15 mouse cellular contexts compared by ENCODE assay signal in genomic region chr2:58403481-58403880, GRCm38 (mm10). TPM values are rescaled to one million over a fixed set of nuclear protein-coding genes. Genes with fewer than 3 reads are reported as not detected.
DNase-seq lines count a peak whose midpoint lies in the region.
"Had no signal": no experiment of that assay in that cellular context is flagged by ENCODE, and none has a peak within 500 bp of the region (broad histone marks: within the 10 kb centered on the region; RNA-seq: fewer than 3 reads in every experiment).

No protein-coding gene starts in this region.

- peak; percentile 53 for DNase-seq in adrenal gland, adult 2 months
- DNase-seq in adrenal gland, postnatal 25 days, result no peak
- DNase-seq in Muller cell, postnatal 12 days (ENCODE audit: inconsistent ontology term), result peak; percentile 46
- DNase-seq in adrenal gland, postnatal 14 days, result peak; percentile 31
- no peak for DNase-seq in heart, adult 18-20 months
- no peak for DNase-seq in right cerebral cortex, adult 18-20 months
- DNase-seq: cerebellum, adult 11-12 months; cerebellum, adult 2 months; cerebellum, adult 9-10 months; cerebellum, postnatal 10 days; cerebellum, postnatal 25 days; forebrain, postnatal 0 days had no signal

RNA-seq across cellular contexts. Expression of gene Acvr1c, which starts 45.8 kb away (rescaled TPM):
- 10 to 100 TPM; 16.6 to 33.5 TPM for total RNA-seq in adrenal gland, adult 2 months (2021)
- polyA plus RNA-seq in adrenal gland, adult 2 months (2012; rRNA removed), result 1.3 and 2.5 TPM in 2 replicates
- 11.0 and 16.8 TPM in 2 replicates for total RNA-seq in adrenal gland, postnatal 25 days (2021)
- total RNA-seq in adrenal gland, postnatal 14 days (2021), result 34.1 and 38.2 TPM in 2 replicates
- 1 to 10 TPM in 1 of 2 experiments, under 1 TPM in 1; 0.22 to 1.9 TPM for total RNA-seq in heart, adult 18-20 months (2021)
- total RNA-seq: ES-E14, MEL had no signal
- polyA plus RNA-seq: Patski had no signal

Comparison
In these comparisons a context has a peak if more than half of its experiments do, and no peak if none do; other contexts are left out.
1. DNase-seq: peak in adrenal gland, adult 2 months (single experiment), Muller cell, postnatal 12 days (single experiment) and adrenal gland, postnatal 14 days (single experiment); none in adrenal gland, postnatal 25 days (single experiment), heart, adult 18-20 months (0 of 2) and right cerebral cortex, adult 18-20 months (single experiment).